Mouse (Mus musculus): ENCODE measurements around the gene Bcat1.

The Bcat1 gene

GRCm38 (mm10) chr6:145056102-145056501 lies 19.9 kb downstream of the Bcat1 start:
- DNase-seq (ENCODE audit: low spot score), result no peak

- DNase-seq (ENCODE audit: low spot score), result no peak
These were observed 20.6 kb downstream of the Bcat1 start for GRCm38 (mm10) chr6:145055277-145055858.

DNA sequence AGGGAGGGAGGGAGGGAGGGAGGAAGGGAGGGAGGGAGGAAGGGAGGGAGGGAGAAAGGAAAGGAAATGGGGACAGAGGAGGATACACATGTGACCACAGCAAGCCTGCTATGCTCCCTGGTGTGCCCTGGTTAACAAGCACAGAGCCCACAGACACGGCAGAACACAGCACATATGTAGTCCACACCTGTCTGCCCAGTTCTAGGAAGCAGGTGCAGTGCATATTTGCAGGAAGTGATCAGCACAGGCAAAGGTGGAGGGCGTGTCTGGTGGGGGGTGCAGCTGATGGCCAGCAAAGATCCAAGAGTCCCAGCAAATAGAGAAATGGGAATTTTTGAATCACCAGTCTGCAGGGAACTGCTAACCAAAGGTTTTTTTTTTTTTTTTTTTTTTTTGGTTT lies 23.3 kb downstream of the Bcat1 start:
- DNase-seq (ENCODE audit: low spot score), result no peak

- peak; percentile 67 for DNase-seq (ENCODE audit: low spot score)
These were observed 25.1 kb downstream of the Bcat1 start for GRCm38 (mm10) chr6:145050899-145051298.

DNA sequence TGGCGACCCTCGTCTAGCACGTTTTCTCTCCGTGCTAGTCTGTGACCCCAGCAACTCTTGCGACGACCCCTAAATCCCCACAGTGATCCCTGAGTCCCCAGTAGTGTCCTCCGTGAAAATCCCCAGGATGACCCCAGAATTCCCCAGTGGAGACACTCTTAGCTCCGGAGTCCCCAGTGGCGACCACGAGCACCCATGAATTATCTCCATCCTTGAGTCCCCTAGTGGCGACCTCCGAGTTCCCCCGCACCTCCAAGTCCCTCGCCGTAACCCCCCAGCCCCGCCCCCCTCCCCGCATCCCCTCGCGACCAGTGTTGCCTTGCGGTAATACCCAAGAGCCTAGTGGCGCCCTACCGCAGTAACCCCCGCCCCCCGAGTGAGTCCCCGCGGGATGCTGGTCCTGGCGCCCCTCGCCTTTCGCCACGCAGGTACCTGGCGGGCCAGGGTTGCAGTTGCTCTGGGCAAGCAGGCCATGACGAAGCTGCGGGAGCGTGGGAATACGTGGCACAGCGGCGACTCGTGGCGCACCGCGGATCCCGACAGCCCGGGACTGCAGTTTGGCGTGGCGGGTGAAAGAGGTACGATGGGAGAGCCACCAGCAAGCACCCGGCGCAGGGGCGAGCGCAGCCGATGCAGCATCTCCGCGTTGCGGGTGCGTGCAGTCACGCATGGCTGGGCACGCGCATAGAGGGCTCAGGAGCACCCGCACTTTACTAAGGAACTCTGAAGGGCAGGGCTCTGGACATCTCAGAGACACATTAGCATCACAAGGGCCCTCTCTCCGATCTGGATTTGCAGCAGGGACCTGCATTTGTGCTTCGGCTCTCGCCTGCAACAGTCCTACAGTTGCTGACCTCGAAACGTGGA lies 27.6 kb downstream of the Bcat1 start:
- peak; percentile 63 for DNase-seq (ENCODE audit: low spot score)

- peak; percentile 83 for DNase-seq (ENCODE audit: low spot score)
These were observed 28.5 kb downstream of the Bcat1 start for GRCm38 (mm10) chr6:145047445-145047857.

- peak; percentile 59 for DNase-seq (ENCODE audit: low spot score)
These were observed 29.6 kb downstream of the Bcat1 start for GRCm38 (mm10) chr6:145046266-145046890.

DNA sequence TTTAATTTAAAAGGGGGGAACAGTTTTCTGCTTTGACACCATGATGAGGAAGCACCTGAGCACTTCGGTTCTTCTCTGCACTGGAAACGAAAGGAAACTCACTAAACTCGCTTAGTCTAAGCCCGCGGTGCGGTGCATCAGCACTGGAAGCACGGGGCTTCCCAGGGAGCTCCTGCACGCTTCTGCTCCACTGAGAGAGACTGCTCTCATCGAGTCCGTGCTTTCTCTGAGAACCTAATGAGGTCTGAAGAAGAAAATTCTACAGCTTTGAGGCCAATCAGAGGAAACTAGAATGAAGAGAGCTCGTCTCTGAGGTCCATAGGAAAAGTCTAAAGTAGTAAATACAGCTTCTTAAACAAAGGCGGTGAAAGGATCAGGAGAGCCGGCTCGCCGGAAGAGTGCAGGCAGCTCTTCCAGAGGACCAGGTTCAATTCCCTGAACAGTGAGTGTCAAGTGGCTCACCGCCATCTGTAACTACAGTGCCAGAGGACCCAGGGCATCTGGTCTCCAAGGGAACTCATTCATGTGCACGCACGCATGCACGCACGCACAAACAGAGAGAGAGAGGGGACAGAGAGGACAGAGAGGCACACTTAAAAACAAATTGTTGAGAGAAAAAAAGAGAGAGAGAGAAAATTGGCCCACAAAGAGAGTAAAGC lies 30.9 kb downstream of the Bcat1 start:
- DNase-seq (ENCODE audit: low spot score), result peak; percentile 25

GRCm38 (mm10) chr6:145040732-145041131 lies 35.3 kb downstream of the Bcat1 start:
- DNase-seq (ENCODE audit: low spot score), result no peak

- no peak for DNase-seq (ENCODE audit: low spot score)
These were observed 38.4 kb downstream of the Bcat1 start for GRCm38 (mm10) chr6:145037626-145038025.

GRCm38 (mm10) chr6:145035412-145035811 lies 40.6 kb downstream of the Bcat1 start:
- DNase-seq (ENCODE audit: low spot score), result no peak

DNA sequence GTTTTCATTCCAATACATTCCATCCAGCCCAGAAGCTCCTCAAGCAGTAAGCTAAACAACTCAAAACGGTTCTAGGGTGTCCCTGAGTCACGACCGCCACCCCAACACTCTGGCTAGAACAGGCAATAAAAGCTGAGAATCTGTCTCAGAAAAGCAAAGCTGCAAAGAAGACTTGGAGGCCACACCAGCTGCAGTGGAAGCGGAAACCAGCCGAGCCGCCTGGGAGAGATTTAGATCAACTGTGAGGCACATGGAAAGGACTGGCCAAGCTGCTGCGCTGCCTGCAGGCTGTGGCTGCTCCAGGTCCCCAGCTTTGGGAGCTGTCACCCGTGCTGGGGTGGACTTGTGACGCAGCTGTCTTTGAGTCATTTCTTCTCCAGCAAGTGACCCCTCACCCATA lies 45.4 kb downstream of the Bcat1 start:
- DNase-seq (ENCODE audit: low spot score), result no peak

- DNase-seq (ENCODE audit: low spot score), result peak; percentile 79
These were observed 52.0 kb downstream of the Bcat1 start for GRCm38 (mm10) chr6:145023990-145024389.

DNA sequence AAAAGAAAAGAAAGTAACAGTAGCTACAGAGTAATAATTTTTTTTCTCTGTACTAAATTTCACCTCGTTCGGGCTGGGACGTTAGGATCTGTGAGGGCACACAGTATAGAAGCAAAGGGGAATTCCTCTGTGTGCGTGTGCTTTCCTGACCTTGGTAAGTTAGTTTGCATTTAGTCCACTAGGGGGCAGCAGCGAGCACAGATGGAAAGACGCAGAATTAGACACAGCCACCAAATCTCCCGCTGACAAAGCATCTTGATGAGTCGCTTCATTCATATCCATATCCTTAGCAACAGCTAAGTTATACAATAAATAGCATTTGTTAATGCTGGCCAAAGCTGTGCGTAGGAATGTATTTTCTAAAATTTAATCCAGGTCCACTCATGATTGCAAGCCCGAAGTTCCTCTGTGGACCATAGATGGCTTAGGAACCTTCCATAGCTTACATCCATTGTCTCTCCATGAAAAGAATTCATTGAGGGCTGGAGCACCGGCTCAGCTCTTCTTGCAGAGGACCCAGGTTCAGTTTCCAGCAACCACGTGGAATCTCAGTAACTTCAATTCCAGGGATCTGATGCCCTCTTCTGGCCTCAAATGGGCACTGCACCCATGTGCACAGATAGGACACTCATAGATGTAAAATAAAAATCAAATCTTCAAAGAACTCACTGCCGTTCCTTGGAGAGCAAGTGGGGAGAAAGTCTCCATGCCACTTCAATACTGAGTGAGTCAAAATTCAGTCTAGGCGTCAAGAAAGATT lies 52.8 kb downstream of the Bcat1 start:
- DNase-seq (ENCODE audit: low spot score), result peak; percentile 64

DNA sequence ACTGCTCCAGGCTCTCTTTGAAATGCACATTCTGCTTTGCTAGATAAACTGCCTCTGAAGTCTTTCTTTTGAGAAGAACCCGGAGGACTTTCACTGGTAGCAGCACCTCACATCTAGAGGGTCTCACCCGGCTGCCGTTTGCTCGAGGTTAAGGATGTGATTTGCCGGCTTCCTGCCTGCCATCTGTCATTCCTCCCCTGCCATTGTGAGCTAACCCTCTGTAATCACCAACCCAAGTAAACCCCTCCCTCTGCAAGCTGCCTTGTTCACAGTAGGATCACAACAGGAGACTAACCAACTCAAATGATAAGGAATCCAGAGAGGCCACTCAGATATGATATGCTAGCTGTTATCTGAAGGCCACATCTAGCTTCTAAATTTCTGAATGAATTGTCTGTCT lies 53.6 kb downstream of the Bcat1 start:
- no peak for DNase-seq (ENCODE audit: low spot score)

- DNase-seq (ENCODE audit: low spot score), result no peak
These were observed 55.4 kb downstream of the Bcat1 start for GRCm38 (mm10) chr6:145020553-145020952.

DNA sequence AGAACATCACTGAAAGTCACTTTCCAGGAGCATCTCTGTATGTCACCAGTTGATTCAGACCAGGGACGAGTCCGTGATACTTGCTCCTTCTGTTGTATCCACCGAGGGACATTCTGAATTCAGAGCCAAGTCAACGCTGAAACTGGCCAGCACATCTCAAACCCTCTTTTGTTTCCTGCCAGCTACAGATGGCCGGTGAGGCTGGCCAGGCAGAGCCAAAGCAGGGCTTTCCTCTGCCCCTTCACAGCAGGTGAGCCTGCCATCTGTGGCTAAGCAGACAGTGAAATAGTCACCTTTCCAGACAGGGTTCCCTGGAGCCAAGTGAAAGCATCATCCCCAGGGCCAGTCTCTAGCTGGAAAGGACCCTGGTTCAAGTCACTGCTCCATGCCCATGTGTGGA lies 57.7 kb downstream of the Bcat1 start:
- no peak for DNase-seq (ENCODE audit: low spot score)

GRCm38 (mm10) chr6:145017508-145017907 lies 58.5 kb downstream of the Bcat1 start:
- no peak for DNase-seq (ENCODE audit: low spot score)

DNA sequence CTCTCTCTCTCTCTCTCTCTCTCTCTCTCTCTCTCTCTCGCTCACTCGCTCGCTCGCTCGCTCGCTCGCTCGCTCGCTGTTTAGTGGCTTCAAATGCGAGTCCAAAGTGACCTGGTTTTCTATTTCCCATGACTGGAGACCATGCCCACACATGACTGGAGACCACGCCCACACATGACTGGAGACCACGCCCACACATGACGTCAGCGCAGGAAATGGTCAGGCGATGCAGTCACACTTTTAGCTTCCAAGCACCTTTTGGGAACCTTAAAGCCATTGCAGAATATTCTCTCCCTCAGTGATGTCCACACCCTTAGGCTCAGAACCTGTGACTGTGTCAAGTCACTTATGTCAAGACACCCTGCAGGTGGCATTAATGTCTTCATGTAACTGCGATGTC lies 59.3 kb downstream of the Bcat1 start:
- no peak for DNase-seq (ENCODE audit: low spot score)

GRCm38 (mm10) chr6:145014944-145015343 lies 61.0 kb downstream of the Bcat1 start:
- DNase-seq (ENCODE audit: low spot score), result peak; percentile 20

DNA sequence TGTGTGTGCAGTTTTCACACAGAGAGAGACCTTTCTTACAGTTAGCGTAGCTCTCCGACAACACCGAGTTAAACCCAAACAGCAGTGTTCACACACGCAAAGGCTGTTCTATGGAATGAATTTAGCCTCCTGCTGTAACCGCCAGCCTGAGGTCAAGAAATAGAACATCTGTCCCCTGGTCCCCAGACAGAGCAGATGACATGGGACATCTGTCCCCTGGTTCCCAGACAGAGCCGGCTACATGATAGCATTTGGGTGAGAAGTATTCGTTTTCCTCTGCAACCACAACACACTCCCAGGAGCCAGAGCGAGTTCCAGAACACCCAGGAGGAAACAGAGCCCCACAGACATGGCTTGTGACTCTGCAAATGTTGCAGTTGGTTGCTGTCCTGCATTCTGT lies 63.3 kb downstream of the Bcat1 start:
- DNase-seq (ENCODE audit: low spot score), result no peak

DNA sequence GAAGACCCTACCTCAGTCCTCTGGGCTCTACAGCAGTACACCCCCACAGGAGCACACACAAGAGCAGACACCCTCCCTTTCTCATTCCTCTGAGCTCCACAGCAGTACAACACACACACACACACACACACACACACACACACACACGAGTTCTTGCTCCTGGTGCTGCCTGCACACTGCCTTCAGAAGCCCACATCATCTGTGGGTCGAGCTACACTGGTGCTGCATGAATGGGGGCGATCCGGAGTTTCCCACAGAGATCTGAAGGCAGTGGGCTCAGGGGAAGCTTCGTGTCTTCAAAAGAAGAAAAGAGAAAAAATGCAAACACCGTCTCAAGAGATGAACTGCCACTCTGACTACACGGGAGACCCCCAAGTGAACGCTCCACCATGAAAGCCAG lies 64.8 kb downstream of the Bcat1 start:
- no peak for DNase-seq (ENCODE audit: low spot score)

All from retina, embryonic 14.5 days (tissue).